Mouse (Mus musculus): ENCODE measurements at regions not wholly inside any gene's neighbourhood (a gene's known extent, or its start where the extent isn't known, plus 50 kb on each side); places are given as distances from the start of the nearest gene placed in this dataset.

- Histone ChIP-seq H3K9me3 (replicated peaks; ENCODE audit: insufficient read depth, low read length) (no peaks in the 10 kb centered on the region), H3K27me3 (ENCODE audit: control insufficient read depth in 1 of 2, insufficient read depth in 2 of 2, low read length in 2 of 2) (no peaks in the 10 kb centered on the region), H3K4me1 (ENCODE audit: control insufficient read depth in 1 of 2, insufficient read depth in 2 of 2, low read length in 2 of 2) (no peaks in the 10 kb centered on the region), H3K4me3 (ENCODE audit: control insufficient read depth in 1 of 2, insufficient read depth in 1 of 2, low read depth in 2 of 2, low read length in 2 of 2) (no peak overlapping the region), H3K27ac (ENCODE audit: control insufficient read depth, low read depth, low read length) (no peak overlapping the region), H3K36me3 (ENCODE audit: control insufficient read depth in 1 of 2, insufficient read depth in 2 of 2, low read length in 2 of 2) (no peaks in the 10 kb centered on the region), H3K79me2 (ENCODE audit: control insufficient read depth, insufficient read depth, low read length, poor library complexity) (no peaks in the 10 kb centered on the region), H3K9ac (ENCODE audit: control insufficient read depth, low read depth, low read length, poor library complexity, severe bottlenecking) (no peak overlapping the region)
- TF ChIP-seq MYC (IDR thresholded peaks at IDR 0.05; ENCODE audit: low read depth, low read length) (no peak), SMC3 (IDR thresholded peaks at IDR 0.05; ENCODE audit: low read depth, low read length) (no peak), KAT2A (conservative IDR thresholded peaks at IDR 0.05; ENCODE audit: low read depth, low read length) (no peak), POLR2A (IDR thresholded peaks at IDR 0.05; ENCODE audit: control insufficient read depth in 1 of 2, insufficient read depth in 1 of 2, low read depth in 1 of 2, low read length in 2 of 2, poor library complexity in 1 of 2) (no peak), TCF12 (IDR thresholded peaks at IDR 0.05; ENCODE audit: low read depth, low read length) (no peak), E2F4 (IDR thresholded peaks at IDR 0.05; ENCODE audit: borderline replicate concordance, low read depth, low read length) (no peak), ZNF384 (IDR thresholded peaks at IDR 0.05; ENCODE audit: low read depth, low read length) (no peak)
- no peak for DNase-seq (ENCODE audit: low read depth, low spot score)
Observed at GRCm38 (mm10) chr6:117614386-117614785, 226.6 kb upstream of the Zfp637 start.

DNA sequence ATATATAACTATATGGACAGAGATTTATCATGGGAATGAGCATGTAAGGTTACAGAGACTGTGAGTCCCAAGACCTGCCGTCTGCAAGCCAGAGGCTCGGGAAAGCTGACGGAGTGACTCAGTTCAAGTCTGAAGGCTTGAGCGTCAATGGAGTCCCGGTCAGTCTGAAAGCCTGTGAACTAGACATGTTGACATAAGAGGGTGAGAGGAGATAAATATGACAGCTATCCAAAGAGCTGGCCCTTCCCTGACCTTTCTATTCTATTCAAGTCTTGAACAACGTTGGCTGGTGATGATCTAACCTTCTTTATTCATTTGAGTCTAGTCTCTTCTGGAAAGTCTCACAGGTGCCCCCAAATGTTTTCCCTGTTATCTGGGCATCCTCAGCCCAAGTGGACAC lies 223.8 kb upstream of the Zfp637 start:
- DNase-seq (ENCODE audit: low read depth, low spot score): no peak
- Histone ChIP-seq H3K27me3 (ENCODE audit: control insufficient read depth in 1 of 2, insufficient read depth in 2 of 2, low read length in 2 of 2) (no peaks in the 10 kb centered on the region), H3K4me1 (ENCODE audit: control insufficient read depth in 1 of 2, insufficient read depth in 2 of 2, low read length in 2 of 2) (no peaks in the 10 kb centered on the region), H3K79me2 (ENCODE audit: control insufficient read depth, insufficient read depth, low read length, poor library complexity) (no peaks in the 10 kb centered on the region), H3K27ac (ENCODE audit: control insufficient read depth, low read depth, low read length) (no peak overlapping the region), H3K9ac (ENCODE audit: control insufficient read depth, low read depth, low read length, poor library complexity, severe bottlenecking) (no peak overlapping the region), H3K9me3 (replicated peaks; ENCODE audit: insufficient read depth, low read length) (no peaks in the 10 kb centered on the region), H3K36me3 (ENCODE audit: control insufficient read depth in 1 of 2, insufficient read depth in 2 of 2, low read length in 2 of 2) (no peaks in the 10 kb centered on the region), H3K4me3 (ENCODE audit: control insufficient read depth in 1 of 2, insufficient read depth in 1 of 2, low read depth in 2 of 2, low read length in 2 of 2) (no peak overlapping the region)
- TF ChIP-seq MEF2A (IDR thresholded peaks at IDR 0.05; ENCODE audit: extremely low read depth, insufficient replicate concordance, low read depth, low read length, poor library complexity, severe bottlenecking) (no peak), BHLHE40 (IDR thresholded peaks at IDR 0.05; ENCODE audit: borderline replicate concordance, low read depth, low read length) (no peak), JUND (IDR thresholded peaks at IDR 0.05; ENCODE audit: low read depth, low read length) (no peak), CHD2 (IDR thresholded peaks at IDR 0.05; ENCODE audit: low read length) (no peak), ELF1 (IDR thresholded peaks at IDR 0.05; ENCODE audit: low read depth, low read length) (no peak), ZMIZ1 (IDR thresholded peaks at IDR 0.05; ENCODE audit: low read depth, low read length) (no peak), MAX (IDR thresholded peaks at IDR 0.05; ENCODE audit: low read length) (no peak), USF1 (IDR thresholded peaks at IDR 0.05; ENCODE audit: low read depth, low read length) (no peak), MAFK (IDR thresholded peaks at IDR 0.05; ENCODE audit: borderline replicate concordance, low read depth, low read length) (no peak), TBP (IDR thresholded peaks at IDR 0.05; ENCODE audit: low read depth, low read length) (no peak), TCF12 (IDR thresholded peaks at IDR 0.05; ENCODE audit: low read depth, low read length) (no peak), NELFE (IDR thresholded peaks at IDR 0.05; ENCODE audit: low read depth, low read length) (no peak)
